8 mouse cellular contexts compared by ENCODE assay signal in genomic region chr8:94994006-94994405, GRCm38 (mm10). TPM values are rescaled to one million over a fixed set of nuclear protein-coding genes. Genes with fewer than 3 reads are reported as not detected.
DNase-seq lines count a peak whose midpoint lies in the region; ATAC-seq lines count a peak whose summit lies in the region.

No protein-coding gene starts in this region.

- H3K4me1 ChIP-seq in heart, embryonic 11.5 days (ENCODE audit: control insufficient read depth, insufficient read depth, low read length): peaks cover 21% of the 10 kb centered on the region
- H3K4me1 ChIP-seq in lung, embryonic 16.5 days (replicated peaks; ENCODE audit: control insufficient read depth, insufficient read depth, low read length): peaks cover 44% of the 10 kb centered on the region

- no peak overlapping the region for H3K4me3 ChIP-seq in heart, embryonic 11.5 days (ENCODE audit: low read depth, low read length)
- H3K4me3 ChIP-seq in lung, embryonic 16.5 days (ENCODE audit: low read length): no peak overlapping the region

- 0 out of 2 replicates have a peak overlapping the region, but pooled peaks have one; percentile 29 for H3K9ac ChIP-seq in heart, embryonic 11.5 days (ENCODE audit: low read depth, low read length)
- peak overlapping the region; percentile 36; the same call in 1 of the 2 replicates for H3K9ac ChIP-seq in lung, embryonic 16.5 days (ENCODE audit: low read length)

- H3K9me3 ChIP-seq in heart, embryonic 11.5 days (replicated peaks; ENCODE audit: control insufficient read depth, low read length): no peaks in the 10 kb centered on the region
- H3K9me3 ChIP-seq in lung, embryonic 16.5 days (ENCODE audit: control insufficient read depth, low read length): no peaks in the 10 kb centered on the region

- H3K27ac ChIP-seq in heart, embryonic 11.5 days (ENCODE audit: low read depth, low read length): no peak overlapping the region
- 0 out of 2 replicates have a peak overlapping the region, but pooled peaks have one; percentile 19 for H3K27ac ChIP-seq in lung, embryonic 16.5 days (ENCODE audit: low read length)

- ATAC-seq in heart, embryonic 11.5 days (replicated peaks; ENCODE audit: insufficient number of reproducible peaks, low FRiP score, low TSS enrichment): peak; percentile 39; the same call in 1 of the 2 replicates
- peak; percentile 40 for ATAC-seq in lung, embryonic 16.5 days (ENCODE audit: low read depth)
- no peak for ATAC-seq in CD4-positive, CD25-positive, alpha-beta regulatory T cell, adult 4 months

- H3K4me2 ChIP-seq in heart, embryonic 11.5 days: no peak overlapping the region
- no peak overlapping the region for H3K4me2 ChIP-seq in lung, embryonic 16.5 days (ENCODE audit: low read depth, low read length)

- 12% methylated on average over 14 of the region's 14 CpGs for WGBS in heart, embryonic 11.5 days (ENCODE audit: insufficient replicate concordance)
- 4% methylated on average over 13 of the region's 14 CpGs for WGBS in lung, embryonic 16.5 days

- DNase-seq in heart, adult 18-20 months: peak; percentile 33 to 49
- no peak for DNase-seq in heart, postnatal 25 days (ENCODE audit: low spot score)
- DNase-seq in embryo, embryonic 10.5 days (ENCODE audit: low spot score): peak; percentile 92
- DNase-seq in kidney, postnatal 25 days: peak; percentile 66 to 84
- peak; percentile 95 to 96 for DNase-seq in right cerebral cortex, postnatal 10 days (ENCODE audit: low spot score in 2 of 2)

- H3K27me3 ChIP-seq in heart, embryonic 11.5 days (ENCODE audit: control insufficient read depth, insufficient read depth, low read length): no peaks in the 10 kb centered on the region; the same call in 1 of the 2 replicates
- no peaks in the 10 kb centered on the region for H3K27me3 ChIP-seq in lung, embryonic 16.5 days (ENCODE audit: control insufficient read depth, insufficient read depth, low read depth, low read length)

- no peaks in the 10 kb centered on the region for H3K36me3 ChIP-seq in heart, embryonic 11.5 days (ENCODE audit: control insufficient read depth, insufficient read depth, low read length)
- no peaks in the 10 kb centered on the region for H3K36me3 ChIP-seq in lung, embryonic 16.5 days (ENCODE audit: control insufficient read depth, insufficient read depth, low read length)

- intact Hi-C loops in heart, postnatal 25 days (cut with DNase I): no loop called here

RNA-seq across cellular contexts. Expression of gene Adgrg1, which starts 19.5 kb away (rescaled TPM):
- 10 to 100 TPM; 60.8 to 62.2 TPM for total RNA-seq in heart, adult 18-20 months (2021)
- 10 to 100 TPM; 38.6 to 48.7 TPM for total RNA-seq in heart, postnatal 25 days (2021)
- 6.4 and 7.5 TPM in 2 replicates for polyA plus RNA-seq in heart, embryonic 11.5 days (2014; fragmentation: Nextera tagmentation; extraction: Ambion mirVana)
- 39.8 and 42.9 TPM in 2 replicates for polyA plus RNA-seq in lung, embryonic 16.5 days (2015; fragmentation: Nextera tagmentation; extraction: Ambion mirVana)
- polyA plus RNA-seq in CD4-positive, CD25-positive, alpha-beta regulatory T cell, adult 4 months (2017; shearing (Covaris generic)): 1 to 10 TPM; 4.6 to 8.4 TPM

RNA-seq across cellular contexts. Expression of gene Adgrg3, which starts 23.5 kb away (rescaled TPM):
- total RNA-seq in heart, adult 18-20 months (2021): 1 to 10 TPM; 1.5 TPM
- 1 to 10 TPM in 1 of 2 experiments, under 1 TPM in 1; 0.70 to 1.3 TPM for total RNA-seq in heart, postnatal 25 days (2021)
- polyA plus RNA-seq in heart, embryonic 11.5 days (2014; fragmentation: Nextera tagmentation; extraction: Ambion mirVana): 2.0 and 4.5 TPM in 2 replicates
- polyA plus RNA-seq in lung, embryonic 16.5 days (2015; fragmentation: Nextera tagmentation; extraction: Ambion mirVana): 4.7 TPM in 2 replicates
- polyA plus RNA-seq in CD4-positive, CD25-positive, alpha-beta regulatory T cell, adult 4 months (2017; shearing (Covaris generic)): under 1 TPM in 1 of 2 experiments, not detected in 1; 0.51 TPM
